Mouse (Mus musculus) monocyte, adult 2 months (primary cell): Measurements from ENCODE around the gene Heatr6.
A peak's percentile ranks its signal among the peaks of the same experiment; 100 is the strongest.

Experiments used
- DNase-seq, 2 experiments: peaks; one replicate each; pipeline ENCODE4 v3.0.0; 2022; ENCODE audit warnings: low spot score in 2 of 2, low read depth in 1 of 2

Gene Heatr6

DNA sequence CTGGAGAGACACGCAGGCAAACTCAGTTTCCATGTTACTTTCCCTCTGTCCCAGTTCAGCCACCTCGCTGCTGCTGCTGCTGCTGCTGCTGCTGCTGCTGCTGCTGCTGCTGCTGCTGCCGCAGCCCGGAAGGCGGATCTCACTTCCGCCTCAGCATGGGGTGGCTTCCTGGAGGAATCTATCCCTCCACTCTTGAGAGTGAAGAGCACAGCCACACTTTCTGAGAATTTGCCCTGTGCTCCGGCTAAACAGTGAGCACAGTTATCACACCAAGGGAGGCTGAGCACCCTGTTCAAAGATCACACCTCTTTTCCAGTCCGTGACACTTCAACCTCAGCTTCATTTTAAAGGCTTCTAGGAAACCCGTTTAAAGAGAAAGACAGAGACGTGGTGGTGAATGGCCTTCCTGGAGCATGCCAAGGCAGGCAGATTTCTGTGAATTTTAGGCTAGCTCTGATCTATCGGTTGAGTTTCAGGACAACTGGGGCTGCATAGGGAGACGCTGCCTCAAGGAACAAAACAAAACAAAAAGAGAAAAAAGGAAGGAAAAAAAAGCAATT, 46.5 kb downstream of the Heatr6 start:
- DNase-seq = no peak

DNA sequence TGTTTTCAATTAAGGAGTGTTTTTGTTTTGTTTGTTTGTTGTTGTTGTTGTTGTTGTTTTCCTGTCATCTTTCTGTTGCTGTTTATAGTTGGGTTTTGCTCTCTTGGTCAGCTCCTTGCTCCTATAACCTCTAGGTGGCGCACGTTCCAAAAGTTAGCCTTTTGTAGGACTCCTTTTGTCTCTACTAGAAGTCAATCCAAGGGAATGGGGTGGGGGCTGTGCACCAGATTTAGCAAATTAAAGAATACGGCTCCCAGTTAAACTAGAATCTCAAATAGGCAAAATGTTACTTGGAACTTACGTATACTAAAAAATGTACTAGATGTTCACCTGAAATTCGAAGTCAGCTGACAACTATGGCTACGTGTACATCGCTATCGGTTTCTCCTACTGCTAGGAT, 48.7 kb downstream of the Heatr6 start:
- no peak for DNase-seq

DNA sequence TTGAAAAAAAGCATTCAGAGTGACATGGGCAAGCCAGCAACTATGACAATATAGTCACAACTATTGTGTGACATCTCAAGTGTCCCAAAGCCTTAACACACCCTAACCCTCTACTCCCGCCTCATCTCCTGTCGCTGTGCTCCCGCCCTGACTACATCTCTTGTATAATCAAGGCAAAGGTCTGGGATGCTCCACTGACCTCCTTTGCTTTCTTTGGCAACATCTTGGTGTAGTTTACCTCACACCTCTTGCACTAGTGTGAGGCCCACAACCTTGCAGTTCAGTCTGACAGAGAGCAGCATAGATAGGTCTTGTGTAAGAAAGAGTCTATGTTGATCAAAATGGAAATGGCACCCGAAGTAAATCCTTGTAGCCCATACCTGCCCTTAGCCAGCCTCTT, 49.1 kb downstream of the Heatr6 start:
- no peak for DNase-seq

DNA sequence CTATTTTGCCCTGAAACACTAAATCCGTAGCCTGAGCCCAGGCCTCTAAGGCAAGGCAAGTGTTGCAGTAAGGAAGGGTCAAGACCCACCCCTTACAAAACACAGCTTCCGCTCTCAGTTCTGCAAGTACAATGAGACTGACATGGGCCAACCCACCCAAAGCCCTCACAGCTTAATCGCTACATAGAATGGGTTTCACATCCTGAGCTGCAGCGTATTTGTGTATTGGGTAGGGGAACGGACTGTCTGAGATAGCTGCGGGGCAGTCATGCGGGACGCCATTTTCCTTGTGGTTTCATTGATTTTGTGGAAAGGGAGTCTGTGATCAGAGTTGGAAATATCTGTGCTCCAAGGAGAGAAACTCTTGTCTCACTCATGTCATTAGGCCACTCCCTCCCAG, 56.9 kb downstream of the Heatr6 start:
- DNase-seq = no peak

DNA sequence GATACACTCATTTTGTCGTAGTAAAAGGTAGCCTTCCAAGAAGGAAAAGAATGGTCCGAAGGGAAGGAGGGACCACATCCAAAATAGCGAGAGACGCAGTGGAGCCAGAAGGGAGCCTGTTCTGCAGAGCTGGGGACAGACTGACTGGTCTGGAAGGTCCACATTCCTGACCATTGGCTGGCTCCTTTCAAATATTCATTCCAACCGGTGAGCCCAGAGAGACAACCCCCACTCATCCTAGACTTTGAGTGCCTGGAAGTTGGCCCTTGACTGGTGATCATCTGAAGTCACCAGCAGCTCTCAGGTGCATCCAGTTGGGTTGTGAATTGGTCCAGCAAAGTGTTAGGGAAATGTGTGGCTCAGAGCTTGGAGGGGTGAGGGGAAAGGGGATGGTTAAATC, 61.7 kb downstream of the Heatr6 start:
- DNase-seq = no peak

DNA sequence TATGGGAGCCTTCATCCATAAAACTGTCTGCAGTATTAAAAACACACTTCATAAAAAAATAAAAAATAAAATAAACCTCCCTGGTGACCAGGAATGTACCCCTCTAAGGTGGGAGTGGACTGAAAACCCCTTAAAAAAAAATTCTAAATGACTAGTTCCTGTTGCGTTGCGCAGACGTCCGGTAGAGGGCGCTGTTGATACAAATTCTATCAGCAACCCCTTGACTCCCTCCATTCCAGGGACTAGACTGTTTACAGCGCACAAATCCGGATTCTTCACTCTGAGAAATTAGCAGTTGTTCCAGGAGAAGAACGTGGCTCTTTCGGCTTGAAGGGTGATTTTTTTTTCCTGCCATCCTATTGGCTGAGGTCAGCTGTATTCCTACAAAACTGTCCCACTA, 62.1 kb downstream of the Heatr6 start:
- peak in 1 of 2 experiments; percentile 18 for DNase-seq

DNA sequence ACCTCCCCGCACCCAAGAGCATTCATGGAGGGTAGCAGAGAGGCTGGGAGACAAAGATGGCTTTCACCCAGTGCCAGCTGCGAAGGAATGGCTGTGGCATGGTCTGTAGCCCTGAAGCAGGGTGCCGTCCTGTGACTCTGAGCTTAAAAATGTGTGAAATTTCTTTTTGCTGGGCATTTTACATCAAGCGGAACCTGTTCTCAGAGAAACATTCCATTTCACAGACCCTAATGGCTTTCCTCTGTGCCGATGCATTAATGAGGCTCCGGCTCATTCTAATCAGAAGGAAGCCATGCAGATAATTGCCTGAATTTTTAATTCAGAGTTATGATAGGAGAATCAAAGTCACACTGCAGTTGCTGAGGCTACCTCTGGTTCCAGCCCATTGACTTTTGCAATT, 63.6 kb downstream of the Heatr6 start:
- no peak for DNase-seq

DNA sequence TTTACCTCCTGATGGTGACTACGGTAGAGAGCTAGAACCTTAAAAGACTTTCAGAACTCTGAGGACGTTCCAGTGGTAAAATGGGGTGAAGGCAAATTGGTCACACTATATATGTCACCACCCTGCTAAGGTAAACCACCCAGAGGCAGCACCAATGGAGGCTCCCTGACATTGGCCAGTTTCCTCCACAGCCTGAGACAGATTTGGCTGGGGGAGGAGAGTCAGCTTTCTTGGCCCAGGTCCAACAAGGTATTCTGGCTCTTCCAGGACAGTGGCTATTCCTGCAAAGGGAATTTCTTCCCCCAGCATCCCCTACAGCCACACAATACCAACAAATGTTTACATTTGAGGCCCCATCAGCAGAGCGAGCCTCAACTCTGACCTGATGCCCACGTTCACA, 64.5 kb downstream of the Heatr6 start:
- DNase-seq = no peak

DNA sequence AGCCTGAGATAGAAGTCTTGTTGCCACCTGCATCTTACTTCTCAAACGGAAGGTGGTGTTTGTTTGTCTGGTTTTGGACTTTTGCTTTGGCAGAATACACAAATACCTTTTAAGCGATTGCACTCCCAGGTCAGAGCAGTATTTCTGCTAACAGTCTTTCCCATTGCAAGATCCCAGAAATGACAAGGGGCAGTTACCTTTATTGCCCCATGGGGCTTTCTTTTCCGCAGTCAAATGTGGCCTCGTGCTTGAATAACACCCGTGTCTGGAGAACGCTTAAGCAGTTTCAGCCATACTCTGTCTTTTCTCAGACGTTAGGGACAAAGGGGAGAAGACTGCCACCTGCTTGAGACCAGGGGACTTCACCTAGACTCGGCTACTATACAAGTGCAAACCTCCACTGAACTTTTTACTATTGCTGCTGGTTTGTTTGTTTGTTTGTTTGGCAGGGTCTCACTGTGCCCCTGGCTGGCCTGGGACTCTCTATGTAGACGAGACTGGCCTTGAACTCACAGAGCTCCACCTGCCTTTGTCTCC, 65.2 kb downstream of the Heatr6 start:
- DNase-seq = no peak

DNA sequence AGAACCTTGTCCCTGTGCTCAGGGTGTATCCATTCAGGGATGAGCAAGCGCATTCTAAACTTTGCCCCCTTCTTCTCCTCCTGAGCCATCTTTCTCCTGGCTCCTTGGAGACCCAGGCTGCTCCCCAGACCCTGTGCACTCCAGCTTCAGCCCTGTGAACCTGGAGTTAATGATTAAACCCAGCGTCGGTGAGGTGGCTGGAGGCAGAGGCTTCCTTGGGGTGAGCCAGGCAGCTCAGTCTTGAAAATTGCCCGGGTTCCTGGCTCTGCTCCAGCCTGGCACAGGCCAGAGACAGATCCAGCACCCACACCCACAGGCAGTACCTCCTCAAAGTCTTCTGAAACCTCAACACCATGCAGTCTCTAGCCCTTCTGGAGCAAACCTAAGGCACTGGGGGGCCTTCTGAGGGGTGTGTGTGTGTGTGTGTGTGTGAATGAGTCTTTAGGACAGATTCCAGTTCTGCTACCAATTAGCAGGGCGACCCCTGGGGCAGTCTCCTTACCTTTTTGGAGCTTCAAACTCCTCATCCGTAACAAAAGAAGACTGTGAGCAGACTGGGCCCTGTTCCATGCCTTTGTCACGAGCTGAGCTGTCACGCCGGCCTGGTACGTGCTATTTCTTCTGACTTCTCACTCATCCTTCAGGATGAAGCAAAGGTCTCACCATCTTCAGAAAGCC, 66.4 kb downstream of the Heatr6 start:
- no peak for DNase-seq

DNA sequence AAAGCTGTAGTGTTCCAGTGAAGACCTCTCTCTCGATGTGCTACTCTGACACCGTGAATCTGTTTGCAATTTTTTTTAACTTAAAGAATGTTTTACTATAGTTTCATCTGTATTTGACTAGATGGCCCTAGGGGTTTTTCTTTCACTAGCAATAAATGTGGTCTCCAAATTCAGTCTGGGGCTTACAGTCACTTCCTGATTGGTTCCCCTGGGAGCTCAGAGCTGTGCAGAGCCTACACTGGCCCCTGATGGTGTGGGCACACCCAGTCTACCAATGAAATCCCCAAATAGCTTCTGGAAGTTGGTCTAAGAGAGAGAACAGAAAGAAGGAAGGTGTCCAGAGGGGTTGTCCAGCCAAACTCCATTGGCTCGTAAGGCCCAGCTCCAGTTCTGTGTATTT, 72.6 kb downstream of the Heatr6 start:
- no peak for DNase-seq

DNA sequence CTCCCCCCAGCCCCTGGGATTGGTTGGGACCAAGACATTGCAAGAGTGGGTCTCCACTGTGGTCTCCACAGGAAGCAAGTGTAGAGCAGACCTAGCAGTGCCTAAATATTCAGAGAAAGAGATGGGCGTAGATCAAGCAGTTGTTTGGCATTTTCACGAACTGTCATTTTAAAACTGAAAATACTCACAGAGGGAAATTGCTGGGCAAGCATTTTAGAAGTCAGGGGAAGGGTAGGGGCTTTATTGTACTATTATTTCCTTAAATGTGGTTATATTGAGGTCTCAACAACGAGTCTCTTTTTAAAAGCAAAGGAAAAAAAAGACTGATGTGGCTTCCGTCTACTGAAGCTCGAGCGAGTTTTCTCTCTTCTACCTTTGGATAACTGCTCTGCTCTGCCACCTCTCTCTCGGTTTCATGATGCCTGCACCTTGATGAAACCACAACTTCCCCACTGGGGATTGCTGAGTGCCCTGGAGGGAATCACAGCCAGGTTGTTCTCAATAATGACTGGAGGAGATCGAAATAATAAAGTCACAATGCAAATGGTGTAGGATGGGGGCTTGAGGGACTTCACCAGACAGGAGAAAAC, 75.2 kb downstream of the Heatr6 start:
- no peak for DNase-seq

DNA sequence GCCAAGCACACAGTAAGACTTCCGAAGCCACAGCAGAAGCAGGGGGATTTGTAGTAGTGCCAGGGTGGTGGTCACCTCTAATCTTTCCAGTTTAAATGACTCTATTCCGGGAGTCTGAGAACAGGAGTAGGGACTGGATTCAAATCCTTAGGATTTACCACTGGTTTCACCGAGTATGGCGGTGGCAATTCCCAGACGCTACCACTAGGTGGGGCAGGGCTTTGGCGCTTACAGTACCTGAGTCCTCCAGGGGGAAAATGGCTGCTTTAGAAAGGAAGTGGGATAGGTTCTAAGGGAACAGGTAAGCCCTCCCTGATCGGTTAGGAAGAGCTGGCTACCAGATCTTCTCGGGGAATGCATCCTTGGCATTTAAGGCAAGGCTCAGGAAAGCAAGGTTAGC, 78.9 kb downstream of the Heatr6 start:
- no peak for DNase-seq
